Mouse (Mus musculus) heart, adult 2 months (tissue): ENCODE results near the gene Sorbs1. TPM values are rescaled to one million over a fixed set of nuclear protein-coding genes. Genes with fewer than 3 reads are reported as not detected.

Source experiments
- DNase-seq, 2 experiments: peaks; one replicate each; pipeline ENCODE4 v3.0.0; 2021
- H3K27ac ChIP-seq: fragments of 200-600 bp; 2 replicates; pipeline ENCODE4 v1.8.1; 2022
- H3K27me3 ChIP-seq: fragments of 200-500 bp; 2 replicates; pipeline ENCODE4 v1.6.1; 2012; ENCODE audit warnings: mild to moderate bottlenecking, low read length, inconsistent platforms, mixed read lengths; ENCODE audit not compliant: control insufficient read depth, insufficient read depth
- H3K36me3 ChIP-seq: fragments of 200-500 bp; 2 replicates; pipeline ENCODE4 v1.6.1; 2012; ENCODE audit warnings: low read length, inconsistent platforms; ENCODE audit not compliant: control insufficient read depth, insufficient read depth
- H3K4me1 ChIP-seq: fragments of 200-500 bp; 2 replicates; pipeline ENCODE4 v1.6.1; 2011; ENCODE audit warnings: low read length; ENCODE audit not compliant: control insufficient read depth, insufficient read depth
- H3K4me3 ChIP-seq: fragments of 200-600 bp; 2 replicates; pipeline ENCODE4 v1.8.1; 2022
- H3K79me2 ChIP-seq: fragments of 200-500 bp; replicated peaks from 2 replicates; pipeline ENCODE4 v1.6.1; 2012; ENCODE audit warnings: mild to moderate bottlenecking, inconsistent platforms, low read length, moderate library complexity, mixed read lengths; ENCODE audit not compliant: control insufficient read depth, insufficient read depth
- H3K9ac ChIP-seq: fragments of 200-500 bp; 2 replicates; pipeline ENCODE4 v1.6.1; 2012; ENCODE audit warnings: low read depth, mild to moderate bottlenecking, control low read depth, inconsistent platforms, low read length, mixed read lengths
- CTCF ChIP-seq: fragments of 200-600 bp; IDR thresholded peaks from 2 replicates; pipeline ENCODE4 v1.8.1; 2022; ENCODE audit warnings: antibody characterized with exemption, mild to moderate bottlenecking, moderate library complexity
- EP300 ChIP-seq: fragments of 200-500 bp; IDR thresholded peaks from 2 replicates; pipeline ENCODE4 v1.6.1; 2011; ENCODE audit warnings: low read depth, low read length, control low read depth; ENCODE audit not compliant: insufficient read depth
- POLR2A ChIP-seq: fragments of 200-500 bp; IDR thresholded peaks from 2 replicates; pipeline ENCODE4 v1.6.1; 2011; ENCODE audit warnings: mild to moderate bottlenecking, low read depth, low read length, control low read depth; ENCODE audit not compliant: insufficient read depth
- WGBS: fragments of 180-500 bp; shearing (Covaris S2); methylation state at CpG from one replicate; pipeline ENCODE4 v1.1.7; 2018; 5-methylcytosine and 5-hydroxymethylcytosine counted together
- intact Hi-C: fragments of 180-260 bp; cut with DNase I; formaldehyde crosslinking; loops from one replicate; pipeline ENCODE4 v1.15.1; 2025
- polyA plus RNA-seq: library from polyadenylated mRNA; depleted of rRNA; stranded (reverse); fragments of >200 nt; gene quantifications from 2 replicates; pipeline ENCODE4 v1.2.3, GENCODE M21; 2012
- total RNA-seq, 2 experiments: library from RNA; stranded (reverse); gene quantifications; 2 replicates each; pipeline ENCODE4 v1.2.3; 2021

Gene Sorbs1
- total and polyA plus RNA-seq, 3 experiments: 185 to 971 (median 638) TPM

DNA sequence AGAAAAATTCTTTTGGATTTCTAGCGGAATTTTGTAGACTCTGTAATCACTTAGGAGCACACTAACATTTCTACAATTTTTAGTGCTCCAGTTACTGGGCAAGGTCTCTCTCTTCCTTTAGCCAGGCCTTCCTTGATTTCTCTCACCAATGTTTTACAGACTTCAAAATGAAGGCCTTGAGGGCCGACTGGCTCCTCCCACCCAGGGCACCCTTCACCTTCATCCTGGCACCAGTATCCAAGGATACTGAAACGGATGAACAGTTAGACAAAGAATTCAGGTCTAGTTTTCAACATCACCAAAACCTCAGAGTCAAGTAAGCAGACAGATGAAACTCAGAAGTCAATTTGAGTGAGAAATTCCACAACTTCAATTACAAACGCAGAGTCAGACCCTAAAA lies 109.6 kb downstream of the Sorbs1 start:
- Histone ChIP-seq H3K4me3 (no peak overlapping the region), H3K27ac (peak overlapping the region; percentile 6; the same call in 1 of the 2 replicates), H3K79me2 (no peaks in the 10 kb centered on the region), H3K27me3 (no peaks in the 10 kb centered on the region), H3K4me1 (peaks cover 51% of the 10 kb centered on the region), H3K36me3 (peaks cover 41% of the 10 kb centered on the region), H3K9ac (no peak overlapping the region)
- no peak for DNase-seq
- TF ChIP-seq EP300 (no peak), CTCF (no peak), POLR2A (no peak)
- 78% methylated on average over 4 of the region's 4 CpGs for WGBS
- intact Hi-C loops: no loop called here

DNA sequence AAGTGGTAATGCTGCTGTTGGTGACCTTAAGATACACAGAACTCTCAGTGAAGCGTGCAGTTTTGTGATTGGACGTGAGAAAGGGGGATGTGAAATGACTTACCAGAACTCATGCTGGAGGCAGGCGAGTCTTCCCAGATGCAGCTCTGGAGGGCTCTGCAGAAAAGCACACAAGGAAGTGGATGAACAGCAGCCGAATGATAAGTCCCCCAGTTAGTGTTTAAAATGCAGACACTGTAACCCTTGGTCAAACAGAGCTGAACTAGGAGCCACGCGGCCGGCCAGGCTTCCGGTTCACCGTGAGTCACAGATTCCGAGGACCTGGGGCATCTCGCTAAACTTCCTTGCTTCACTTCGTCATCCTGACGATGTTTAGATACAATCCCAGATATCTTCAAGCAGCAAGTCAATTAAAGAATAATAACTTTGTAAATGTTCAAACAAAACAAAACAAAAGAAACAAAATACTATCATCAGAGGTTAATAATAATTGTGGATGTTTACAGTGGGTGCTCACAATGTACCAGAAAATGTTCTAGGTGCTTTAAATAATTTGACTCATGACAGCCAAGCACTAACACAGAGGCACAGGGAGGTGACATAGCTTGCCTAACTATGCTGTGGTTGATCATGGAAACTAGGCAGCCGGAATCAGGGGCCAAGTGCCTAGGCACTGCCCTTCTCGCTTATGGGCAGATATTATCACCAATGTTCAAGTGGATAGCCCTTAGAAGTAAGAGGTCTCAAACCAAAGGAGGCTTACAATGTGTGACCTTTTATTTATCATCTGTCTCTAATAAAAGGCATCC lies 111.2 kb downstream of the Sorbs1 start:
- Histone ChIP-seq H3K79me2 (no peaks in the 10 kb centered on the region), H3K27me3 (no peaks in the 10 kb centered on the region), H3K27ac (peak overlapping the region; percentile 65), H3K9ac (no peak overlapping the region), H3K4me3 (no peak overlapping the region), H3K4me1 (peaks cover 53% of the 10 kb centered on the region), H3K36me3 (peaks cover 51% of the 10 kb centered on the region)
- peak in 1 of 2 experiments; percentile 54 for DNase-seq
- 32% methylated on average over 15 of the region's 15 CpGs for WGBS
- intact Hi-C loops: no loop called here
- no peak for TF ChIP-seq CTCF

DNA sequence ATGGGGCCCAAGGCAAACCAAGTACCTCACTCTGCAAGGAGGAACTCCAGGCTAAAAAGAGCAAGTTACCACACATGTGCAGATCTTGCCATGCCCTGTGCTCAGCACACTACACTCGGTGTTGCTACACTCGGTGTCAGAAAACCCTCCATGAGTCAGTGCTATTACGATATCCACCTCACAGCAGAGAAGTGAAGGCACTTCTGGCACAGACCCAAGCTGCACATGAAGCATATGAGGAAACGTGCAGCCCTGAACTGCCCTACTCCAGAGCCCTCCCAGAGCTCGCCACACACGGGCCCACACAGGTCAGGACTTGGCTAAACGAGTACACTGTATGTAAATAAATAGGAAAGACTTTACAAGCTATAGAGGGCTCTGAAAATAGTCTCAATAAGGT lies 112.4 kb downstream of the Sorbs1 start:
- intact Hi-C loops: loop anchor here (2.0 kb wide), 1 partner anchor 110 kb away; no protein-coding TSS in a partner anchor
- H3K27me3 ChIP-seq: no peaks in the 10 kb centered on the region
- H3K27ac ChIP-seq: peak overlapping the region; percentile 65
- no peaks in the 10 kb centered on the region for H3K79me2 ChIP-seq
- 18% methylated on average over 7 of the region's 7 CpGs for WGBS
- H3K4me3 ChIP-seq: no peak overlapping the region
- peaks cover 43% of the 10 kb centered on the region for H3K36me3 ChIP-seq
- peaks cover 51% of the 10 kb centered on the region for H3K4me1 ChIP-seq
- H3K9ac ChIP-seq: 0 out of 2 replicates have a peak overlapping the region, but pooled peaks have one; percentile 23
- no peak for TF ChIP-seq CTCF
- no peak for TF ChIP-seq POLR2A
- TF ChIP-seq EP300: no peak
- DNase-seq: no peak

DNA sequence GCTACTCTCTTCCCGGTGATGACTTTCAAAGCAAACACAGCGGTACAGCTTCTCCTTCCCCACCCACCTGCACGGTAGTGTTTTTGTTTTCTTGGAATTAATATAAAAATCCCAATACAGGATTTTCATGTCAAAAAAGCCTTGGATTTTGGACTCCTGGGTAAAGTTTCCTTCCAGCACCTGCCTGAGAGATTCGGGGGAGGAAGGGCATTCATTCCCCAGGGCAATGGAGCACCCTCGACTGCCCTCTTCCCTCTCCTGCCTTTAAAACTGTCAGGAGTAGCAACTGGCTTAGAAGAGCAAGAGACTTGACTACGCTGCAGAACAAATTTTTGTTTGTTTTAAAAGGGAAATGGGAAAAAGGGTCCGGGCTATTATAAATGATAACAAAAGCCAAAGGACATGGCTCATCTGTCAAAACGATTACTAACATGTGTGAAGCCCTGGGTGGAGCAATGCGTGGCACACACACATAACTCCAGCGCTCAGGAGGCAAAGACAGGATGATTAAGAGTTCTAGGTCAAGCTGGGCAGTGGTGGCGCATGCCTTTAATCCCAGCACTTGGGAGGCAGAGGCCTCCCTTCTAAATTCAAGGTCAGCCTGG lies 113.1 kb downstream of the Sorbs1 start:
- 0 out of 2 replicates have a peak, but pooled peaks have one; percentile 50 for TF ChIP-seq EP300
- TF ChIP-seq POLR2A: peak; percentile 18; the same call in 1 of the 2 replicates
- no peak for TF ChIP-seq CTCF

DNA sequence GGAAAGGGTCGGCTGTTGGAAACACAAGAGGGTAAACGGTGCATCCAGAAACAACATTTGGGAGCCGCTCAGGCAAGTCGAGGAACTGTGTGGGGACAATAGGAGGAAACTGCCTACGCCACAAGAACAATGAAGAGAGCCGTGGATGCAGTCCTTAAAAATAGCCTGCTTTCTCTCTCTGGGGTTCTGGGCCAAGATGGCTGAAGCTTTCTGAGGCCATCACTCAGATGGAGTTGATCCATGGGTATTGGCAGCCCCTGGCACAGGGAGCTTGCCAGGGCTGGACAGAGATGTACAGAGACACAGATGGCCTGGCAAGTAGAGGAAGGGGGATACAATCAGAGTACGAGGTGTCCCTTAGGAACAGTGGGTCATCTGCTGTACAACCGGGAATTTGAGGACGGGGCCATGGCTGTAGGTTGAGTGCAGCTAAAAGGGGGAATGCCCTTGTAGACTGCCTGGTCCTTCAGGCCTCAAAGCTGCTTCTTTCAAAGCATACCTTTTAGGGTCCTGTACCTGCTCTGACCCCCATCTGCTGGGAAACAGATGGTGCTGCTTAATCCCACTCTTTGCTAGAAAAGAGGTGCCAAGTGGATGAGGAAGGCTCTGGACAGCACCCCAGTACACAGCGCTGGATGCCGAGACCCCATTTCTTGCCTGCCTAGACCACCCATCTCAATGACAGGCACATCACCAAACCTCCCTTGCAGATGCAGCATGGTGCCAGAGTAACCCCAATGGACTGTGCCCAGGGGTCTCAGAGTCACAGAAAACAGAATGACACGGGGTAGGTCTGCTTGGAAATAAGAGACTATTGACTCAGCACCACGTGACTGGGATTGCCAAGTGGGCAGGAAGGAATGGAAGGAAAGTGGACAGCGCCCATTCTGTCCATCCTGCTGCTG lies 117.6 kb downstream of the Sorbs1 start:
- Histone ChIP-seq H3K79me2 (no peaks in the 10 kb centered on the region), H3K36me3 (peaks cover 27% of the 10 kb centered on the region), H3K4me1 (peaks cover 49% of the 10 kb centered on the region), H3K9ac (peak overlapping the region; percentile 6), H3K4me3 (peak overlapping the region; percentile 38), H3K27me3 (no peaks in the 10 kb centered on the region), H3K27ac (peak overlapping the region; percentile 92)
- DNase-seq: peak; percentile 60 to 70
- TF ChIP-seq EP300: peak; percentile 90
- TF ChIP-seq CTCF: no peak
- intact Hi-C loops: loop anchor here (2.0 kb wide), 2 partner anchors 37 to 117 kb away; partner anchors contain the start of gene Sorbs1
- 45% methylated on average over 14 of the region's 14 CpGs for WGBS

More for the DNA sequence above, 113.1 kb downstream of the Sorbs1 start:
- no peak for DNase-seq
- intact Hi-C loops: loop anchor here (2.0 kb wide), 1 partner anchor 110 kb away; no protein-coding TSS in a partner anchor
- no peak overlapping the region for H3K9ac ChIP-seq
- H3K4me3 ChIP-seq: no peak overlapping the region
- peak overlapping the region; percentile 65 for H3K27ac ChIP-seq
- peaks cover 41% of the 10 kb centered on the region for H3K36me3 ChIP-seq
- 55% methylated on average over 11 of the region's 11 CpGs for WGBS
- H3K4me1 ChIP-seq: peaks cover 49% of the 10 kb centered on the region
- H3K27me3 ChIP-seq: no peaks in the 10 kb centered on the region
- no peaks in the 10 kb centered on the region for H3K79me2 ChIP-seq
